Comparison of ENCODE assay signal across 8 mouse cellular contexts in genomic region chr15:78119704-78120103, GRCm38 (mm10). TPM values are rescaled to one million over a fixed set of nuclear protein-coding genes. Genes with fewer than 3 reads are reported as not detected.
DNase-seq lines count a peak whose midpoint lies in the region; ATAC-seq and TF ChIP-seq lines count a peak whose summit lies in the region.

Gene Cacng2, minus strand, starts transcription at chr15:78120028.

- H3K9ac ChIP-seq in lung, embryonic 15.5 days = no peak within 1 kb of the TSS

- peak within 1 kb of the TSS; percentile 79 for H3K27ac ChIP-seq in hindbrain, embryonic 10.5 days
- H3K27ac ChIP-seq in lung, embryonic 15.5 days = no peak within 1 kb of the TSS

- H3K4me1 ChIP-seq in G1E (ENCODE audit: insufficient read depth, low read depth, low read length) = no peaks in the 10 kb centered on the region
- peaks cover 16% of the 10 kb centered on the region for H3K4me1 ChIP-seq in hindbrain, embryonic 10.5 days (replicated peaks)
- peaks cover 5% of the 10 kb centered on the region for H3K4me1 ChIP-seq in lung, embryonic 15.5 days

- WGBS in hindbrain, embryonic 10.5 days = under 1% methylated on average over 42 of the region's 42 CpGs
- WGBS in lung, embryonic 15.5 days = 0% methylated on average over 39 of the region's 42 CpGs

- ATAC-seq in G1E (ENCODE audit: extremely low read depth, insufficient number of reproducible peaks, low FRiP score, poor library complexity, severe bottlenecking) = no peak
- ATAC-seq in lung, embryonic 15.5 days (ENCODE audit: borderline replicate concordance, extremely low read depth, low FRiP score, low TSS enrichment) = peak; percentile 98

- TF ChIP-seq CTCF in G1E (IDR thresholded peaks at IDR 0.05; ENCODE audit: low read depth, low read length) = no peak

- DNase-seq in G1E (ENCODE audit: low spot score) = peak; percentile 61
- peak; percentile 76 for DNase-seq in cerebellum, adult 9-10 months
- peak; percentile 65 to 86 for DNase-seq in frontal cortex, adult 2 months (ENCODE audit: extremely low spot score in 1 of 2, low spot score in 1 of 2)
- peak; percentile 97 for DNase-seq in hindbrain, embryonic 10.5 days (ENCODE audit: low spot score)
- peak; percentile 68 for DNase-seq in layer of hippocampus, adult 9-10 months (ENCODE audit: low spot score)
- peak; percentile 92 for DNase-seq in ovary, adult 18-20 months (ENCODE audit: low spot score)
- DNase-seq in thymus, postnatal 10 days (ENCODE audit: low spot score in 2 of 2) = peak; percentile 77 to 92

- no peaks in the 10 kb centered on the region for H3K36me3 ChIP-seq in G1E (replicated peaks)
- no peaks in the 10 kb centered on the region for H3K36me3 ChIP-seq in hindbrain, embryonic 10.5 days
- no peaks in the 10 kb centered on the region for H3K36me3 ChIP-seq in lung, embryonic 15.5 days

- peak within 1 kb of the TSS; percentile 48 for H3K4me2 ChIP-seq in lung, embryonic 15.5 days

- H3K27me3 ChIP-seq in G1E (ENCODE audit: insufficient read depth, low read length) = no peaks in the 10 kb centered on the region
- H3K27me3 ChIP-seq in hindbrain, embryonic 10.5 days (ENCODE audit: insufficient read depth, poor library complexity, severe bottlenecking) = peaks cover 35% of the 10 kb centered on the region
- H3K27me3 ChIP-seq in lung, embryonic 15.5 days = peaks cover 14% of the 10 kb centered on the region

- H3K9me3 ChIP-seq in G1E (replicated peaks) = peaks cover 10% of the 10 kb centered on the region
- H3K9me3 ChIP-seq in hindbrain, embryonic 10.5 days = no peaks in the 10 kb centered on the region
- no peaks in the 10 kb centered on the region for H3K9me3 ChIP-seq in lung, embryonic 15.5 days

- no peak within 1 kb of the TSS for H3K4me3 ChIP-seq in G1E (ENCODE audit: low read depth, low read length)
- peak within 1 kb of the TSS; percentile 55 for H3K4me3 ChIP-seq in hindbrain, embryonic 10.5 days
- H3K4me3 ChIP-seq in lung, embryonic 15.5 days = no peak within 1 kb of the TSS

RNA-seq across cellular contexts. Expression of gene Cacng2, which starts in this region (rescaled TPM):
- not detected in 2 replicates for total RNA-seq in G1E (2014; fragmentation: Nextera tagmentation)
- under 0.01 and 0.05 TPM in 2 replicates for total RNA-seq in G1E (2017)
- polyA plus RNA-seq in G1E (2012) = not detected in 2 replicates
- polyA plus RNA-seq in frontal cortex, adult 2 months (2012; rRNA removed) = 20.4 and 23.8 TPM in 2 replicates
- 0.24 and 0.92 TPM in 2 replicates for polyA plus RNA-seq in hindbrain, embryonic 10.5 days (2016; fragmentation: Nextera tagmentation; extraction: Ambion mirVana)
- polyA plus RNA-seq in lung, embryonic 15.5 days (2015; fragmentation: Nextera tagmentation; extraction: Ambion mirVana) = not detected in 2 replicates

Comparison
In these comparisons a context has a peak if more than half of its experiments do, and no peak if none do; other contexts are left out.
1. RNA of gene Cacng2 (polyA plus RNA-seq): 20.4 to 23.8 TPM in frontal cortex, adult 2 months; 0.24 to 0.92 TPM in hindbrain, embryonic 10.5 days, not detected in G1E and not detected in lung, embryonic 15.5 days; every median in the first group is over 10 times any median in the second.
2. Peak in DNase-seq in G1E; RNA of the gene not detected or under 1 TPM.
3. Peak in DNase-seq, H3K4me3 ChIP-seq and H3K27ac ChIP-seq in hindbrain, embryonic 10.5 days; RNA of the gene not detected or under 1 TPM.
4. Peak in ATAC-seq and H3K4me2 ChIP-seq in lung, embryonic 15.5 days; RNA of the gene not detected or under 1 TPM.
5. Peak in every context shown above with its lines, with median percentiles within 50 percentile points of each other: DNase-seq.